Mouse (Mus musculus): Measurements from ENCODE around the gene Krt34. TPM values are rescaled to one million over a fixed set of nuclear protein-coding genes. Genes with fewer than 3 reads are reported as not detected.

The Krt34 gene
- total RNA-seq (2021): not detected

DNA sequence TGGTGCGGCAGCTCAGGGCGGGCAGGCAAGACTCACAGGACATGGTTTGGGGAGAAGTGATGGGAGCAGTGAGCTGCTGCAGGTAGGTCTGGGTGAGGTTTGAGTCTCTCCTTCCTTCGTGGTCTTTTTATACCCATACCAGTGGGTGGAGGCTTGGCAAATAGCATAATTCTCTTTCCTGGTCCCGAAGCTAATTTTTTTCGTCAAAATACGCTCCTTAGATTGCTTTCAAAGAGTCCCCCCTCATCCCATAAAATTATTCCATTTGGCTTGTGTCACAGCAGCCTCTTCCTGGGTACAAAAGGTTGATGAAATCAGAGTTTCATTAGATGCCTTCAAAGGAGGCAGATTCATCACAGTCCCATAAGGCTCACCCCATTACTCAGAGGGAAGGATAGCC, at the start of gene Krt34:
Gene Krt34 (minus strand): TSS at position 101 of the 400 bp plus-strand sequence.
- no peak for DNase-seq (ENCODE audit: extremely low spot score in 1 of 2, low spot score in 2 of 2)
- intact Hi-C loops (cut with DNase I): no loop called here

DNA sequence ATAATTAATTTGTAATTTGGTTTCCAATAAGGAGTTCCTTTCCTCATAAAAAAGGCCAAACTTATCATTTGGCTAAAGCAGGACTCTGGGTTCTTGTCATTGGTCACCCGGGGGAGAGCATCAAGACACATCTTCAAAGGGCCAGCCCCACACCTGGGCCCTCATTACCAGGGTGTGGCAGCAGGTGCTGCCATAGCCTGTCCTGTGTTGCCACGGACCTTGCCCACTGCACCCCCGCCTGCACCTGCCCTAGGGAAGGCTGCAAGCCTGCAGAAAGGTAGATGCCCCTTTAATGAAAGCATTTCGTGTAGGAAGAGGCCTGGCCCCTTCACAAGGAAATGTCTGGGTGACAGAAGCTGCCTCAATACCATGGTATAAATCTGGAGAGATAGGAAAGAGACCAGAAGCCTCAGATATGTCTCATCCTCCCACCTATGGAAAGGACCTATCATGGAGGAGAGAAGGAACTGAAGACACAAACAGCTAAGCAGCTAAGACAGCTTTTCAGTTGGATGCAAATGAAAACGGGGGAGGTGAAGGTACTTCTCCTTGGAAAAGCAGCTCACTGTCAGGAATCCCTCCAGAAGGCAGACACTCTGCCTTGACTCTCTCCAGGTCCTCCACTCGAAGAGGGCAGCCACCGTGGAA, 47.1 kb upstream of the Krt34 start:
- intact Hi-C loops (cut with DNase I): no loop called here
- DNase-seq (ENCODE audit: extremely low spot score in 1 of 2, low spot score in 2 of 2): no peak

DNA sequence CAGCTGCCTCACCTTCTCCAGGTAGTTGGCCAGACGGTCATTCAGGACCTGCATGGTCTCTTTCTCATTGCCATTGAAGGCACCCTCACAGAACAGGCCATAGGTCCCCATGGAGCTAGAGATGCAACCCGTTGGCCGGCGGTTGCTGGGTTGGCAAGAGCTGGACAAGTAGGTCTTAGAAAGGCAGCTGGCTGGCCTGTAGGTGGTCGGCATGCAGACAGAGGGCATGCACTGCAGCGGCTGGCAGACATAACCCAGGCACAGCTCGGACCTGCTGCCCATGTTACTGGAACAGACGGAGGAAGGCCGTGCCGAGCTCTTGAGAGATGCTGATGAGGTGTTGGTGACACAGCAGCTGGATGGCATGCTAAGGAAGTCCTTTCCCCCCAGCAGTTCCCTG, 46.5 kb upstream of the Krt34 start, which contains the start of gene Krt32:
Gene Krt32 (minus strand): TSS at position 366 of the 400 bp plus-strand sequence.
- intact Hi-C loops (cut with DNase I): no loop called here
- no peak for DNase-seq (ENCODE audit: extremely low spot score in 1 of 2, low spot score in 2 of 2)

DNA sequence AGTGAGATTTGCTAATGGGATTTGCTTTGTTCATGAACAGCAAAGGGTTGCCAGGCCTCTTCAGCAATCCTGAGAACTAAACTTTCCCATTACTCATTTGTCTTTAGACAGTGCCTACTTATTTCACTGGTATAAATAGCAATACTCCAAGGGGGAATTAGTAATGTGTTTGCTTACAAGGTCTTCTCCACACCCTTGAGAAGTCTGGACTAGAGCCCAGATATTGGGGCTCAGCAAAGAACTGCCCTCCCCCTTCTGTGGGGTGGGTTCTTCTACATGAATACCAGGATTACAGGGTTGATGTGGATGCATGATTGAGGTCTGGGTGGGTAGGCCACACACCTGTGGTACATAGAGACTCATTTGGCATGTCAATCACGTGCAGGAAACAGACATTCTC, 32.5 kb upstream of the Krt34 start:
- intact Hi-C loops (cut with DNase I): no loop called here
- no peak for DNase-seq (ENCODE audit: extremely low spot score in 1 of 2, low spot score in 2 of 2)

DNA sequence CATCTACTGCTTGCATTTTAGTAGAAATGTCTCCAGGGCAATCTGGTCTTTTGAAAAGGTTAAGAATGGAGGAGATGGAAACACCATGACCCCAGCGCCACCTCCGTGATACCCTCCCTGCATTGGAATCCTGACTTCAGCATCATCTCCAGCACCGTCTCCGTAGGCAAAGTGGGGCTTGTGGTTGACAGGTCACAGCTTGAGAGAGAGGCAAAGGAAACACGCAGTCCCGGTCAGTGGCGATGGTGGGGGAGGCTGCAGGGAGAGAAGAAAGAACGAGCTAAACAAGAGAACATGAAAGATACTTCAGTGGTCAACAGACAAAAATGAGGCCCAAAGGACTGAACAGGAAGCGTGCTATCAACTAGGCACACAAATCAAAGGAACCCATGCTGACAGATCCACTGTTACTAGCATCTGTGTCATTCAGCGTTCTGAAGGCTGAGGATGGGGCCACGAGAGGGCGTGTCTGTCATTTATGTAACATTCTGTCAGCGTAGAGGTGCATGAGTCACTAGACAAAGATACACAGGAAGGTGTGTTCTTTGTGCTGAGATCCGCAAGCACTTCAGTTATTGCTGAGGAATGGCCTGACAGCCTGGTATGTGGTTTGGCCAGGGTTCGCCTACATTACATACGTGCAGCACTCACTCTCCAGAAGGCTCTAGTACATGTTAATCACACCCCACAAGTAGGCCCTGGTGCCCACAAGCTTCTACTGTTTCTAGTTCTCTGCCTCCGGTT, 26.1 kb upstream of the Krt34 start:
- no peak for DNase-seq (ENCODE audit: extremely low spot score in 1 of 2, low spot score in 2 of 2)
- intact Hi-C loops (cut with DNase I): no loop called here

DNA sequence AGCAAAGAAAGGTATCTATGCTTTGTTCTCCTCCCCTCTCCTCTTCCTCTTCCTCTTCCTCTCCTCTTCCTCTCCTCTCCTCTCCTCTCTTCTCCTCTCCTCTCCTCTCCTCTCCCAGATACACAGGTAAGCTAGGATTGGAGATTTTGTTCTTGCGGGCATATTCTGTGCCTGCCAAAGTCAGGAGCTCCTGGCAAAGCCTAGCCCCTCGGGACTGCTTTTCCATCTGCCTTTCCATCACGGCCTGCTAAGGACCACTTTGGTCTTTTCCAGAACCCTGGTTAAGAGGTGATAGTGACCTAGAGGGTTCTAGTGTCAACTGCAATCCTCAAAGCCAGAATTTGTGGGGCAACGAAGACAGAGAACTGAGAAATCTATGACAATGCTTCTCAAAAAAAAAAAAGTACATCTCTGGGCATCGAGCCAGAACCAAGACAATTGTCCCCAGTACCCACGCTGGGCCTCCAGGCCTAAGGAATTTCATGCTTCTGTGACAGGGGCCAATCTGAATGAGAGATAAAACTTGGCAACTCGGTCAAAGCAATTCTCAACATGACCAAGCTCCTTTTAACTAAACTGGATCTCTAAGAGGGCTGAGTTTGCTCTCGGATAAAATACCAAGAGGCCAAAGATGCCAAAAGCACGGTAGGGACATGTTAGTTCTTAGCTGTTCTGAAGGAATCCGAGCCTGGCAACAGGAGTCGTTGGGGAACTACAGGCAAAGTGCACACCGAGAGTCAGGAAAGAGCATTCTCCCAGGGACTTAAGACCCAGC, 25.1 kb upstream of the Krt34 start:
- DNase-seq (ENCODE audit: extremely low spot score in 1 of 2, low spot score in 2 of 2): no peak
- intact Hi-C loops (cut with DNase I): no loop called here

DNA sequence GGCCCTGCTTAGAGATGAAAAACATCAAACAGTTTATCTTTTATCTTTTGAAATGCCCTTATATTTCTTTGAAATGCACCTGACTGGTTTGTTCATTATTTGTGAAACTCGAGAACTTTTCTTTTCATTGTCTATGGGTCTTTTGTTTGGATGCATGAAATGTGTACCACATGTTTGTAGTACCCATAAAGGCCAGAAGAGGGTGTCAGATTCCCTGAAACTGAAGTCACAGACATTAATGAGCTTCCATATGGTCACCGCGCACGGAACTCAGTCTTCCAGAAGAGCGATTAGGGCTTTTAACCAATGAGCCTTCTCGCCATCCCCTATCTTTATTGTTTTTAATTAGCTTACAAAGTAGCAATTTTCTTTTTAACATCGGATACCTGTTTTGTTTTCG, 17.5 kb upstream of the Krt34 start:
- intact Hi-C loops (cut with DNase I): loop anchor here (5.0 kb wide), 1 partner anchor 223 kb away; no protein-coding TSS in a partner anchor
- no peak for DNase-seq (ENCODE audit: extremely low spot score in 1 of 2, low spot score in 2 of 2)

DNA sequence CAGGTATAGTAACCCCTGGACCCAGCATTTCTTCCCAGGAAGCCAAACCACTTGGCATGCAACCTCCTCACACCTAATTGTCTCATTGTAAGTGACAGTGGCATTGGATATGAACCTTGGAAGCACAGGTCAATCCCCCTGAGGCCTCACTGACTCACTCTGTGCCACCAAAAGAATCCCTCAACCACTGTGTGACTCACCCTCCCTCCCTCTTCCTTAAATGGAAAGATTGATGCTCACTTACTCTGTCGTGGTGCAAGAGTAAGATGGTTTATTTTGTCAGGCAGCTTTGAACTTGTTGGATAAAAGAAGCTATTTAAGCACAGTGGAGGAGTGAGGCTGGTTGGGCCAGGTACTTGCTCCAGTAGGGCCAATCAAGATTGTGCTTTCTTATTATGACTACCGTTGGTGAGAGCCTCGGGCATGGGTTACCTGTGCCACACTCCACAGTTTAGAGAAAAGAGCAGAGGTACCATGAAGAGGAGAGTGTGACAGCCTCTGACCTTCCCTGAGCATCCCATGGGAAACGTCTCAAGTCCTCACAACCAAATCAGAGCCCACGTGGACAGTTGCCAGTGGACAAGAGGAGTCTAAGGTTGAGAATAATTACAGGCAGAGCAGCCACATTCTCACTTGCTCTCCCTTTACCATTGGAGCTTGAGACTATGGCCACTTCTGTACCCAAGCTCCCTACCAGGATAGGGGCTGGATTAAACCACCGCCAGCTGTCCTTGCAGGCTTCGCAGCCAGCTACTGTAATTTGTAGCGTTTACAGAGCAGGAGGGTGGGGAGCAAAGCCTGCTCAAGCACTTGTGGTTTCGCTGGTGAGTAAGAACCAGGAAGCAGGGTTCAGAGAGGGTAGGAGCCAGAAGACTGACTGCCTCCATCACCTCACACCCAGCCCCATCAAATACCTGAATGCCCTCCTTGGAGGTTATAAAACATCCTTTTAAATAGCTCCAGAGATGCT, 14.6 kb upstream of the Krt34 start:
- intact Hi-C loops (cut with DNase I): loop anchor here (5.0 kb wide), 1 partner anchor 226 kb away; no protein-coding TSS in a partner anchor

DNA sequence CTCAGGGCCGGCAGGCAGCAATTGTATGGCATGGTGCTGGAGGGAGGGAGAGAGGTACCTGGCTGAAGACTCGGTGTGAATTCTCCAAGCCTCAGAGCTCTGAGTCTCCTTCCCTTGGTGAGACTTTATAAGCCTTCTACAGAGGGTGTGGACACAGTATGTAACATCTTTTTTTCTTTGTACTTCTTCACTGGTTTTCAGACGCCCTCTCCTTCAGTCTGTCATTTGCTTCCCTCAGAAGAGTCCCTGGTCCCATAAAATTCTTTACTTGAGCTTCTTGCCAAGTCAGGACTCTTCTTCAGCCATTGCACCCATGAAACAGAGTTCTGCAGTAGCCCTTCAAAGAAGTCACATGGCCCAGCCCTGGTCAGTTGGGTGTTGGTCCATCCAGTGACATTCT, 9.1 kb upstream of the Krt34 start, which contains the start of gene Krt31:
Gene Krt31 (minus strand): TSS at position 101 of the 400 bp plus-strand sequence.
- intact Hi-C loops (cut with DNase I): no loop called here
- no peak for DNase-seq (ENCODE audit: extremely low spot score in 1 of 2, low spot score in 2 of 2)

More for the DNA sequence above, 14.6 kb upstream of the Krt34 start:
- DNase-seq (ENCODE audit: extremely low spot score in 1 of 2, low spot score in 2 of 2): no peak

DNA sequence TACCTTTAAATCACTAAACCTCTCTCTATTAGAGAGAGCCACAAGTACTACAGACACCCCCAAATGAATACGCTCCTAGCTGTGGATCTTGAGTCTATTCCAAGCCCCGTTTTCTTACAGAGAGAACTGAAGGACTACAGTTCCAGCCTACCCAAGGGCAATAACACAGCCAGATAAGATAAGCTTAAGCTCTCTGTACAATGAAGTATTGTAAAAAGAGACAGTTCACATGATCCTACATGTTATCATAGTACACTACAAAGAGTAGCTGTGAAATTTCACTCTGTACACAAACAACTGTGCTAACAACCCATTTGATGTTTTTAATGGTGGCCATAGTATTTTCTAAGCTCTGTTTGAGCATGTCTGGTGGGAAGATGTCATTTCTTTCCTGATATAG, 5.8 kb upstream of the Krt34 start:
- intact Hi-C loops (cut with DNase I): no loop called here
- DNase-seq (ENCODE audit: extremely low spot score in 1 of 2, low spot score in 2 of 2): no peak

DNA sequence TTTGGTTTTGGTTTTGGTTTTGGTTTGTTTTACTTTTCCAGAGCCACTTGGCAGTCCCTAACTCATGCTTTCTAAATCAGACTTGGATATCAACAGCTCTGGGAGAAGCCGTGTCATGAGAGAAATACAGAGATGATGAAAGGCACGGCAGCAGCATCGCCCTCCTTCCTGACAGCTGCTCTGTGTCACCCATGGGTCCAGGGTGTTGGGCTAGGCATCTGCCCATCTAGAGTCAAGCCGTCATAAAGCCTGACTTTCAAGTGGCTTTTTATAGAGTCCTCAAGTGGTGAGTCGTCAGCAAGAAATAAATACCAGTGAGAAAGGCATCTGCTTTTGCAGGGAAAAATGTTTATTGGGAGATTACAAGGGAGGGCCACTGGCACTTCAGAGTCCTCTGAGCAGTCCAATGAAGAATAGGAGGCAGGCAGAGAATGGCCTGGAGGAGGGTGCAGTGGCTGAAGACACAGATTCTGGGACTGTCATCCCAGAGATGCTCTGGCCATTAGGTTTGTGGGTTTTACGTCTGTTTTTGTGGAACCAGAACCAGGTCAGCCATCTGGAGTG, 5.0 kb upstream of the Krt34 start:
- intact Hi-C loops (cut with DNase I): no loop called here
- DNase-seq (ENCODE audit: extremely low spot score in 1 of 2, low spot score in 2 of 2): peak in 1 of 2 experiments; percentile 4

DNA sequence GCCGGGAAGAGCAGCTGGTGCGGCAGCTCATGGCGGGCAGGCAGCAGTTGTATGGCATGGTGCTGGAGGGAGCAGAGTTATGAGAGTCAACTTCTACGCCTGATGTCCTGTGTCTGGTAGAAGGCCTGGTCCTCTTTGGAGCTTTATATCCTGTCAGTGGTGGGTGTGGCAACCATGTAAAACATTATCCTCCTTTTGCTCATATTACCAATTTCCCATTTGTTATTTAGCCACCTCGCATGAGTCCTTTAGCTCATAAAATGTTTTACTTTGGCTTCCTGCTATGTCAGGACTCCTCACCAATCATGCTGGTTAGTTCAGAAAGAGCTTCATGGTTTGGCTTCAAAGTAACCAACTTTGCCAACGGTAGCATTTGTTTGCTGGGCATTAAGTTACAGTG, 11.6 kb downstream of the Krt34 start, which contains the start of gene Krt33b:
Gene Krt33b (minus strand): TSS at position 101 of the 400 bp plus-strand sequence.
- intact Hi-C loops (cut with DNase I): no loop called here
- no peak for DNase-seq (ENCODE audit: extremely low spot score in 1 of 2, low spot score in 2 of 2)

DNA sequence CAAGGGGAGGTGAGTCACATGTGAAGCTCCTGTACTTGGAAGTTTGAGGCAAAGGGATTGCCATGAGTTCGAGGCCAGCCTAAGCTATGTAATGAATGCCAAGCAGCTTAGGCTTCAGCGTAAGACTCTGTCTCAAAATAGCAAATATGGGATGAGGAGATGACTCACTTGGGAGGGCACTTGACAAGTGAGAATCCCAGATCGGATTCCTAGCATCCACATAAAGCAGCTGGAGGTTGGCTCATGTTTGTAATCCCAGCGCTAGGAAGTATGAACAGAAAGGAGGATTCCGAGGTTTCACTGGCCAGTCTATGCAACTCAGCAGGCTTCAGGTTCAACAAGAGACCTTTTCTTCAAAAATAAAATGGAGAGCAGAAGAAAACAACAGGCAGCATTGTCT, 19.9 kb downstream of the Krt34 start:
- intact Hi-C loops (cut with DNase I): no loop called here
- DNase-seq (ENCODE audit: extremely low spot score in 1 of 2, low spot score in 2 of 2): no peak

DNA sequence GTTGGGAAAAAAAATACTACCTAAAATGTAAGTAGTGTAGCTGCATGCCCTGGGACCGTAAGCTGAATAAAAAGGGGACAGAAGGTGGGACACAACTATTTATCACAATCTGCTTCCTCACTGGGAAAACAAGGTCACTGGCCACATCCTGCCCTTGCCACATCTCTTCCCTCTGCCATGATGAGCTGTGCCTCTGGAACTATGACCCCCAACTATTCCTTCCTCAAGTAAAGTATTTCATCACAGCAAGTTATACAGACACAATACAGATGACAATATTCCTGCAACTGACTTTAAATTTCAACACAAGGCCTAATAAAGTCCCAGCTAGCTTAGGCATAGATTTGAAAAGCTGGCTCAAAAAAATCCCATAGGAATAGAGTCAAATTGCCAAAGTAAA, 21.9 kb downstream of the Krt34 start:
- intact Hi-C loops (cut with DNase I): no loop called here
- no peak for DNase-seq (ENCODE audit: extremely low spot score in 1 of 2, low spot score in 2 of 2)

DNA sequence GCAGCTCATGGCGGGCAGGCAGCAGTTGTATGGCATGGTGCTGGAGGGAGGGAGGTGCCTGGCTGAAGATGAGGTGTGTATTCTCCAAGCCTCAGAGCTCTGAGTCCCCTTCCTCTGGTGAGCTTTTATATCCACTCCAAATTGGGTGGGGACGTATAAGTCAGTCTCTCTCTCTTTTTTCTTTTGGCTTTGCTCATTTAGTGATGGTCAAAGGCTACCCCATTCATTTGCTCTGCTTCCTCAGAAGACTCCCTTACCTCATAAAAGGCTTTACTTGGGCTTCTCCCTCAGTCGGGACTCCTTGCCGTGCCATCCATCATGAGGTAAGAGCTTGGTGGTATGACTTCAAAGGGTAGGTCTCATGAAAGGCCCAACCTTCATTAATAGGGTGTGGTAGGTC, 25.2 kb downstream of the Krt34 start, which contains the start of gene Krt33a:
Gene Krt33a (minus strand): TSS at position 101 of the 400 bp plus-strand sequence.
- intact Hi-C loops (cut with DNase I): no loop called here
- DNase-seq (ENCODE audit: extremely low spot score in 1 of 2, low spot score in 2 of 2): no peak

DNA sequence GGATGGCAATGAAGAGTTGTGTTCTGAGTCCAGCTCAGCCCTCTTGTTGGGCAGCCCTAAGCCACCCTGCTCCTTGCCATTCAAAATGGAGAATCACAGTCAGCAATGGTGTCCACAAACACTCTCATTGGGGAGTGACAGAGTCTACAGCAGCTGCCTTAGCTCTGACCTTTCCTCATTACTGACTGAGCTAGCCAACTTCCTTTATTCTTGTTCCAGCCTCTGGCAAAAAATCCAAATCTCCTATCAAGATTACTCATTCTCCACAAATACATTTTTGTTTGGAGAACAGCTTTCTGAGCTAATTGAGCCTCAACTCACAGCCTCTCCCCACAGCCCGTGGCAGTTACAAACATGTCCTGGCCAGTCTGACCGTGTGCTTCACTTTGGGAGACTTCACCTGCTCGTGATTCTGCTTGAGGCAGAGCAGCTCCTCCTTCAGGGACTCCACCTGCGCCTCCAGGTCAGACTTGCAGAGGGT, 27.6 kb downstream of the Krt34 start:
- DNase-seq (ENCODE audit: extremely low spot score in 1 of 2, low spot score in 2 of 2): no peak
- intact Hi-C loops (cut with DNase I): no loop called here

DNA sequence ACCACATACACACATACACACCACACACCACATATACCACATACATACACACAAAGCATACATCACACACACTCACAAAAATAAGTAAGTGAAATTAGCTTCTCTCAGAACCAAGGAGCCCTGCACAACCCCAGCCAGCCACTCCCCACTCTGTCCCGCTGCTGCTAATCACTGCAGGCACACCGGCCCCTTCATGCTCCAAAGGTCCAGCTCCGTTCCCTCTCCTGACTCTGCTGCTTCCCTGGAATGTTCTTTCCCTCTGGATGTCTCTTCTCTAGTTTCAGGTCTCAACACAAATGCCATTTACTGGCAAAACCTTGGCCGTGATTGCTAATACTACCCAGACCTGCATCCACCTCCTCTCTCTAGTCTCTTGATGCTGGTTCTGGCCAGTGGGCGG, 30.7 kb downstream of the Krt34 start:
- intact Hi-C loops (cut with DNase I): no loop called here
- DNase-seq (ENCODE audit: extremely low spot score in 1 of 2, low spot score in 2 of 2): no peak

DNA sequence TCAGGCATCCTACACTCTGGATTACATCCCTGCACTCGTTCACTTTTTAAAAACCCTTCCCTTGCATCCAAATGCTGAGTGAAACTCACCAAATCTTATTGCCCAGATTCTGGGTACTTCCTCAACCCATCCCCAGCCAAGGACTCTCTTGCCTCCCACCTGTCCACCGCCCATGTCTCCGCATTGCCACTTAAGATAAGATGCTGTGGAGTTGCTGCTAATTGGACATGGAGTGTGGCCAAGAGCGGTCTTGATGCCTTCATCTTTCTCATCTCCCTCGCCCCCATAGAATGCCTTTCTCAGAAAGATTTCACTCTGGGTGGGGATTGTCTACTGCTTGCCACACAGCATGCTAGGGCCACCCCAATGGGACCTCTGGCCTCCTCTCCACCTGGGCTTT, 33.0 kb downstream of the Krt34 start:
- intact Hi-C loops (cut with DNase I): loop anchor here (5.0 to 10.0 kb wide), 2 partner anchors 274 to 624 kb away; partner anchors contain the start of gene Krt10
- no peak for DNase-seq (ENCODE audit: extremely low spot score in 1 of 2, low spot score in 2 of 2)

Data from left cerebral cortex, postnatal 10 days (tissue).